Mouse (Mus musculus) hematopoietic stem cell, adult 5-6 weeks (primary cell): ENCODE data around the gene Lpin3. TPM values are rescaled to one million over a fixed set of nuclear protein-coding genes. Genes with fewer than 3 reads are reported as not detected.

ENCODE experiments used
- ATAC-seq, 2 experiments: fragments of 125-278 bp in 1 of 2; replicated peaks in 1 of 2; 2 replicates each; pipeline ENCODE4 v1.8.0; 2016 to 2017; ENCODE audit warnings: inconsistent platforms in 2 of 2, mild to moderate bottlenecking in 2 of 2, moderate number of reproducible peaks in 2 of 2, low read depth in 1 of 2, moderate TSS enrichment in 1 of 2; ENCODE audit not compliant: low FRiP score in 2 of 2, poor library complexity in 2 of 2, severe bottlenecking in 2 of 2, insufficient read depth in 1 of 2, low TSS enrichment in 1 of 2
- total RNA-seq: library from RNA; stranded (forward); fragments of 172-1452, 232-1000 nt; gene quantifications from 2 replicates; pipeline ENCODE4 v1.2.3, GENCODE M21; 2017

Gene Lpin3
- total RNA-seq, 1 experiment from 2014 or later = not detected

DNA sequence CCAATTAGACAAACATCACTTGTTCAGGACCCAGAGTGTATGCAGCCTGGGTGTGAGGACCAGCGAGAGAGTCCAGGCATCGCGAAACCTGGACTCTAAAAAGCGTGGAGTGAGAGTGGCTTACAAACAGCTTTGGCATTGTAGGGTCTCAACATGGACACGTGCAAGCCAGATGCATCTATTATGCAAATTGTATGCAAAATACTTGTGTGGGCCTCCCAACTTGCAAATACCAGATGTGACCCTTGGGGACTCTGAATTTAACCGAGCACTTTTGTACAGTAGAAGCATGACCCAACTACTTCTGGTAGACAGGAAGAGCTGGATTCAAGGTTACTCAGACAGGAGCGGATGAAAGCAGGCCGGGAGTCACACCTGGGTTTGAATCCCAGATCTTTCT lies 36.2 kb downstream of the Lpin3 start:
- no peak for ATAC-seq

DNA sequence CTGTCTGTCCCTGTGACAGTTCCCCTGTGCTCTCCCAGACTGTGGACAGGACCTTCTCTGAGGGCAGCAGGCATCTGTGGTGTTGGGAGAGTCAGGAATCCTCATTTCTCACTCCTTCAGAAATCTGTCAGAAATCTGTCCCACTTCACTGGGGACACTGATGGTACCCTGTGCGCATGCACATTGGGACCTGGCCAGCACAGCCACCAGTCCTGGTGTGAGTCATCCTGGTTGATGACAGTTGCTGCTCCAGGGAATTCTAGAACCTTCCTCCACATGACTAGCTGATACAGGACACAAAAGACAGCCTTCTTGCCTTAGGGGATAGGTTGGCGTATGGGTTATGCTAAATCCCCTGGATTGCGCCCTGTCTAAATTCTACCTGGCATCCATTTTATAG lies 36.8 kb downstream of the Lpin3 start:
- ATAC-seq = no peak

DNA sequence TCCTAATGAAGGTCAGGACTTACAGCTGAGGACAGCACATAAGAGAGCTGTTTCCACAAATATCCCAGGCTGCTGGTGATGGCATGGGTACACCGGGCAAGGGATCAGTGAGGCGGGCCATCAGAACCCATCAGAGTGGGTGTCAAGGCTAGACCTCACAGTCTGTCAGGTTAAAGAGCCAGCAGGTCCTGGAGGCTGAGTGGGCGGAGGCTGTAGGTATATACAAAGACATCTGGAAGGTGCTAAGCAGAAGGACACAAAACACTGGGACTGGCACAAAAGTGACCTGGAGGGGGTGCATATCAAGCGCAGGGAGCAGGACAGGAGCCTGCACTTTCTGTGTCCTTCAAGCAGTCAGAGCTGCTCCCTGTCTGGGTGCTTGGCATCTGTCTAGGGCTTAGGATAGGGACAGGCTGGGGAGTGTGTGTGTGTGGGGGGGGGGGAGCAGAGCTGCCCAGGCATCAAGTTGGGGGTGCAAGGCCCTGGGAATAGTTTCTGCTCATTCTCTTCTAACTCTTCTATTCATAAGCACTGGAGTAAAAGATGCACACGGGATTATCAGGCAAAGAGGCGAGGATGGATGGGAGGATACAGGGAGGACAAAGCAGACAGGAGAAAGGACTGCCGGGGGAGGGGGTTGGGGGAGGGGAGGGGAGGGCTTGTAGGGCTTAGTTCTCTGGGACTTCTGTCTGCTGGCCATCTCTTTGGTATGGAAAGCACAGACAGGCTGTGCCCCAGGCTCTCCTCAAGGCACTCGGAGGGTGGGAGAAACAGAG lies 37.9 kb downstream of the Lpin3 start:
- no peak for ATAC-seq

DNA sequence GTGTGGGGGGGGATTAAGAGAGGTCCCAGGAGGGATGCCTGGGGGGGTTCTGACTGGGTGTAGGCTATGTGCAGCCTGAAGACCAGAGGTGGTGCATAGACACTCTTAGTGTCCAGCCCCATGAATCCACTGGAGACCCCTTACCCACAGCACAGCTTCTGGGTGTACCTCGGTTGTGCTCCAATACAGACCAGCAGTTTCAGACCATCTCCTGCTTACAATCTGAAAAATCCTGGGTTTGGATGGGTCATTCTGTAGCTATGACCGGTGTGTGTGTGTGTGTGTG lies 38.4 kb downstream of the Lpin3 start:
- ATAC-seq = no peak

DNA sequence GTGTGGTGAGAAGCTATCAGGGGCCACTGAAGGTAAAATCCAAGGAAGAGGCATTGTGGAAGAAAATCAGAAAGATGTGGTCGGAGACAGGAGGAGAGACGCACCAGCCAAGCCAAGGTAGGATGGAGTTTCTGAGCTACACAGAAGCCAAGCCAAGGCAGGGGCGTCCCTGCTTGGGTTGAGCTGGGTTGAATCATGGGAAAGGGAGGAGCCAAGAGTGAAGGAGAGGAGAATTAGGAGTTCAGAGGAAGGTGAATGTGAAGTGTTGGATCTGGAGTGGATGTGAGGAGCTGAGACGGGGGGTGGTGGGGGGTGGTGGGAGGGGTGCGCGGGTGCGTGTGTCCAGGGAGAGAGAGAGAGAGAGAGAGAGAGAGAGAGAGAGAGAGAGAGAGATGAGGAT lies 40.8 kb downstream of the Lpin3 start:
- ATAC-seq = no peak

DNA sequence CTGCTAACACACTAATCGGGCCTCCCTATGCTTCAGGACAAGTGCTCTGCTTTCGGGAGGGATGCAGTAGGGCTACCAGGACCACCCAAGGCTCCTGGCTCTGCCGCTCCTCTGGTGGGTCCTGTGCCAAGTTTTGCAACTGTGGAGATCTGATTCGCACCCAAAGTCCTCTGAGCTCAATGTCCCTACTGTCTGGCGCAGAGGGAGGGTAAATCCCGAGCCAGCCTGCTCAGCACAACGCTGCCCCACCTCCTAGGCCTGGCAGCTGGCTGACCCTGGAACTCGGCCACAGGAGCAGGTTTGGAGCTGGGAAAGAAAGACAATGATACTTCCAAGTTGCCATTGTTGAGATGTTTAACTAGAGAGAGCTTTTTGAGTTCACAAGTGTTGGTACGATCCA lies 44.7 kb downstream of the Lpin3 start:
- no peak for ATAC-seq

DNA sequence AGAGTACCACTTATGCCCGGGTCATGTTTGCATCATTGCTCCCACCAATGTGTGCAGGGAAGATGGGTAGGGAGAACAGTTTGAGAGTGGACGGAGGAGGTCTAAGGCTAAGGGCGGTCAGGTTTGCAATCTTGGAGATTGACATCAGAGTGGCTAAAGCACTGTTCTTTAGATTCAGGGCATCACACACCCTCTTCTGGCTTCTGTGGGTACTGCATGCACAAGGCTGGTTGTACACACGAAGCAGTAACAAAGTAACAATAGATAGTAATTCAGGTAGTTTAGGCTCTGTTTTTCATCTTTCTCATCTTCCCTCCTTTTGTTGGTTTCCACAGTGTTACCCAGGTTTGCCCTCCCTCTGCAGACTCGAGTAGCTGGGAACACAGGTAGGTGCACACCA lies 50.9 kb downstream of the Lpin3 start:
- no peak for ATAC-seq

DNA sequence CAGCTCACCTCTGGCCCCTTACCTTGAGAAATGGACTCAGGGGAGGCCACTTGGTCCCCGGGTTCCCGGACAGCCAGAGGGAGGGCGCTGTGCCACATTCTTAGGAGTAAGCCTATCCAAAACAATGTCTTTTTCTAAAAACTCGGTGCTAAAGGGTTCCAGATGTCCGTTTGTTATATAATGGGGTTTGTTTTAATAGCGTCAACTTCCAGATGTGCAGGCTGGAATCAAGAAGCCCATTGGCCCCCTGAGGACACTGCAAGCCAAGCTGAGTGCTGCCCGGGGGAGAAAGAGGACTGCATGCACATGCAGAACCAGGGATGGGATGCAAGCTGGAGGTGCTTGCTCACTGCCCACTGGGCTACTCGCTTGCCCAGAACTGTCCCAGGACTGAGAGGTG lies 51.9 kb downstream of the Lpin3 start:
- ATAC-seq = no peak

DNA sequence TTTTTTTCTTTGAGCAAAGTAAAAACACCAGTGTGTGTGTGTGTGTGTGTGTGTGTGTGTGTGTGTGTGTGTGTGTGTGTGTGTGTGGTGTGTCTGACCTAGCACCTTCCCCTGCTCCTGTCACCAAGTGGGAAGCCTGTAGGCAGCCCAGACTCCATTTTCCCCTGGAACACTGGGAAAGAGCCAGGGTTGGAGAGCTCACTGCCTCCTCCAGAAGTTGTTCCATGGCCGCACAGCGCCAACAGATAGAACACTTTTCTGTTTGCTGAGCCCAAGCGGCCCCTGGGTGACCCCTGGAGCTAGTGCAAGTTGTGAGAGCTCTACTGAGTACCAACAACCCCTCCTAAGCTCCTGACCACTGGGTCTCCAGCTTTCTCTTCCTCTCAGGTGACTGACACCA lies 52.5 kb downstream of the Lpin3 start:
- ATAC-seq = no peak

DNA sequence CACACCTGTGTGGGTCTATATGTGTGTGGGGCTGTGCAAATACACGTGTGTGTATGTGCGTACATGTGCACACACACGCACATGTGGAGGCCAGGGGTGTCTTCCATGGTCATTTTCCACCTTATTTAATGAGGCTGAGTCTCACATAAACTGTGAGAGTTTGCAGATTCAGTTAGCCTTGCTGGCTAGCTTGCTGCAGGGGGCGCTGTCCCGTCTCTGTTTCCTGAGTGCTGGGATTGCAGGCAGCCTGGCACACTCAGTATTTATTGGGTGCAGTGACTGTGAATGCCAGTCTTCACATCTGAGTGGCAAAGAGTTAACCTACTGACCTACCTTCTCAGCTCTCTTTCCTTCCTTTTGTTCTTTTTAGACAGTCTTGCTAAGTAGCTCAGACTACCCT lies 53.4 kb downstream of the Lpin3 start:
- no peak for ATAC-seq

DNA sequence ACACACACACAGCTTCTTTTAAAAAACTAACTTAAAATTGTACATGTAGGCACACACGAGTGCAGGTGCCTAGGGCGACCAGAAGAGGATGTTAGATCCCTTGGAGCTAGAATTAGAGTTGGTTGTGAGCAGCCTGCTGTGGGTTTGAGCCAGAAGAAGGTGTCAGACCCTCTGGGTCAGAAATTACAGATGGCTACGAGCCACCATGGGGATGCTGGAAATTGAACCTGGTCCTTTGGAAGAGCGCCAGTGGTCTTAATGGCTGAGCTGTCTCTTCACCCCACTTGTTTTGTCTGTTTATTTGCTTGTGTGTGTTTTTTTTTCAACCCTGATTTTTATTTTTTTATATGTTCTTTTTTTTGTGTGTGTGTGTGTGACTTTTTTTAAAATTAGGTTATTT lies 54.0 kb downstream of the Lpin3 start:
- no peak for ATAC-seq

DNA sequence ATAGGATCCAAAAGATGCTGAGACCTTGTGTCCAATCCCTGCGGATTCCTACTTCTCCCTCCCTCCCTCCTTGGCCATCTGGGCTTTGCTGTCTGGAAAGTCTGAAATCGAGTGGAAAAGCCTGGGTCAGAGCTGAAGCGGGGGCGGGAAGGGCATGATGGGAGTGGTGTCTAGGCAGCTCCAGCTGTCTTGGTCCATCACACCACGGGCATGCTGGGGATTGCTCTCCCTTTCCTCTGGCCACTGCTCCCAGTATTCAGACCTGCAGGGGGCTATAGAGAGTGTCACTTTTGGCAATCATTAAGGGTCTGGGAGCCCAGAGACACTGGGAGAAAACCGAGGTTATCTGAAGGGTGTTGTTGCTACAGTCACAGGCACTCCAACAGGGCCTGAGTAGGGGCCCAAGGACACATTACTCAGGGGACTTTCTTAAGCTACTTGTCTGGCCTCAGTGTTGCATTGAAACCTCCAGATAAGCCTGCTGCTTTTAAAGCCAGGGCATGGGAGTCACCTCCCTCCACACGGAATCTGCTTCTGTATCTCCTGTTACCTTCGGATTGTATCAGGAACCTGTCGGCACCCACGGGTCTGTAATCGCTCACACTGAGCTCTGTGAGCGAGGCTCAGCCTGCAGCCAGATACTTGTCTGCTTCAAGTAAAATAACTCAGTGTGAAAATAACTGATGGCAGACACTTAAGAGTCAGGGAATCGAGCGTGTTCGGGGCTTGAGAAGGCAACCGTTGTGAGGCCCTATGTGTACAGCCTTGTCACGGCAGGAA lies 60.6 kb downstream of the Lpin3 start:
- no peak for ATAC-seq

DNA sequence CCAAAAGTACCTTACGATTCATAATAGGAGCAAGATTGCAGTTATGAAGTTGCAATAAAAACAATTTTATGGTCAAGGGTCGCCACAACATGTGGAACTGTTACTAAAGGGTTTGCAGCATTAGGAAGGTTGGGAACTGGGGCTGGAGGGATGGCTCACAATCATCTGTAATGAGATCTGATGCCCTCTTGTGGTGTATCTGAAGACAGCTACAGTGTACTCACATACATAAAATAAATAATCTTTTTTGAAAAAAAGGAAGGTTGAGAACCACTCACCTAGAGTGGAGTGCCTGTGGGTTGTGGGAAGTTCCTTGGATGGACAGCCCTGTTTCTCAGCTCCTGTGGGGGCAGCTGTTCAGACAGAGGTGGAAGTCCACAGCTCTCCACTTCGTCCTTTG lies 62.0 kb downstream of the Lpin3 start:
- no peak for ATAC-seq

DNA sequence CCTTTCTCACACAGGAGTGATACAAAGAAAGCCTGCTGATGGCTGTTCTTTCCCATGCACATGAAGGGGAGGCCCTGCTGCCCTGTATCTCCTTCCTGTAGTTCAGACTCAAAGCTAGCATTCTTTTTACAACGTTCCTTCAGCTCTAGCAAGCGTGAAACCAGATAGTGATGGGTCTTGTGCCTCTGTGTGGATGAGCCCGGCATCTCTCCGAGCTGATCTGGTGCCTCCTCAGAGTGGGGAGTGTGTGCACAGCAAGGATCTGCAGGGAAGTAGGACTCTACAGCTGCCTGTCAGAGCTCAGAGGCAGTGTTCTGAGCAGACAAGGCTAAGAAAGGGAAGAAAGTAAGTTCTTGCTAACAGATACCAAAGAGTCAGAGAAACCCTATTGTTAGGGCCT lies 71.1 kb downstream of the Lpin3 start:
- ATAC-seq = no peak

DNA sequence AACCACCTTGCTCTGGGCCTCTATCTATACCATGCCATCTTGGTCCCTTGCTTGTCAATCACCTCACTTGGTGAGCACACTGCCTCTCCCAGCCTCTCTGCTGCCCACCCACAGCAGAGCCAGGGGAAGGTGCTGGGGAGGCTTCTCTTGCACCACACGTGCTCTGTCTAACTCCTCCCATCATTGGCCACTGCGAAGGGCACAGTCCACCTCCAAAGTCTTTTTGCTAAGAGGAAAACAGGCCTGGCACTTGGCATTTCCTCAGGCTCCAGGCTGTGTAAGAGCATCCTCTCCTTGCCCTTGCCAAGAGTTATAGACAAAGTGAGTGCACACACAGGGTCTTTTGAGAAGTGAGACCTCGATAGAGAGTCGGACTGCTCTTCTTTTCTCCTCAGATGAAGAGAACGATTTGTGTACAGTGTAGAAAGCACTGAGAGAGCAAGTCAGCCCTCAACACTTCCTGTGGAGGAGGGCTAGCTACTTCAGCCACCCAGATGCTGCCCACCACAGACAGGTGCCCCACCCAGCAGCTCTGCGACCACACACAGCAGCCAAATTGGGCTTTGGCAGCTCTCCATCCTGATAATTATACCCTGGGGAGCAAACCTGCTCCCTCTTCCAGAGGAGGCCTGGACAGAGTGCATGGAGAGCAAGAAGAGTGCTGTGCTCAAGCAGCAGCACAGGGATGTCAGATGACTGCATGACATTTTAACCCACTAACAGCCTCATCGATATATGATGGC lies 72.8 kb downstream of the Lpin3 start:
- ATAC-seq = no peak

DNA sequence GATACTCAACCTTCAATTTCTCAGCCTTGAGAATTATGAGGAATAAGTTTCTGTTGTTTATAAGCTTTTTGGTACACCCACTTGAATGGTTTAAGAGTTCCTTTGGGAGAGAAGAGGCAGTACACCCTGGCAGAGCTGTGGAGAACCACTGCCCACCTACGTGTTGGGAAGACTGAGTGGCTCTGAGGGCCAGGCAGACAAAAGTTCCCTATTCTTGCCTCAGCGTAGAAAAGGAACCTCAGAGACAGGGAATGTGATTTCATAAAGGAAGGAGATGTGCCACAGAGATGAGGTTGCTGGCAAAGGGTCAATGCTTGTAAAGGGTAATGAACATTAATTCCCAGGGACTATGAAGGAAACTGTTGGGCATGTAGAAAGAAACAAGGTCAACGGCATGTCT lies 74.1 kb downstream of the Lpin3 start:
- no peak for ATAC-seq

DNA sequence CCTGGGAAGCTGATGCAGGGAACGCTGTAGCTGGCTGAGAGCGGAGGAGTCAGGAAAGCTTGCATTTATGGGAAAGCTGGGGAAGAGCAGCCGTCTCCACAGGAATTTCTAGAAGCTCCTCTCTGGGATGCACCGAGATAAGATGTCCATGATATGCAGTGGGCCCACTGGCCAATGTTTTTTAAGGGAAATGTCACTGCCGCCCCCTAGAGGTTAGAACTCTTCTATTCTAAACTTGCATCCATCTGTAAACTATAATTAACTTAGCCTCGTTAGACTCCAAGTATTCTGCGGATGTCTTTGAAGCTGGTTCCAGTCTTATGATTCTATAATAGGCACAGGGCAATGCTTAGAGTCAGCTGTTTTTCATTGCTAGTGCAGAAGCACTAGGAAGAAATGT lies 74.9 kb downstream of the Lpin3 start:
- ATAC-seq = no peak
